Mouse (Mus musculus) olfactory bulb, adult 2 months (tissue): ENCODE results near the gene Rffl.

Experiments used
- CTCF ChIP-seq: fragments of 200-500 bp; IDR thresholded peaks from 2 replicates; pipeline ENCODE4 v1.5.1; 2012; ENCODE audit warnings: low read depth, mild to moderate bottlenecking, low read length, moderate library complexity; ENCODE audit not compliant: insufficient read depth
- POLR2A ChIP-seq: fragments of 200-500 bp; IDR thresholded peaks from 2 replicates; pipeline ENCODE4 v1.6.1; 2012; ENCODE audit warnings: mild to moderate bottlenecking, low read depth, low read length, moderate library complexity; ENCODE audit not compliant: insufficient read depth

- TF ChIP-seq CTCF = no peak
- no peak for TF ChIP-seq POLR2A
Observed at GRCm38 (mm10) chr11:82908608-82908989, 37.6 kb upstream of the Rffl start.
